Mouse (Mus musculus) hindbrain, embryonic 15.5 days (tissue): Measurements from ENCODE around the gene Evpl. TPM values are rescaled to one million over a fixed set of nuclear protein-coding genes. Genes with fewer than 3 reads are reported as not detected.

Experiments used
- ATAC-seq: fragments of 200-750 bp; cut with Nextera tagmentation; 2 replicates; pipeline ENCODE4 v1.8.0; 2017; ENCODE audit warnings: low read depth, moderate number of reproducible peaks, moderate TSS enrichment; ENCODE audit not compliant: low FRiP score
- H3K27ac ChIP-seq: fragments of 300-500 bp; sonication (generic); replicated peaks from 2 replicates; pipeline ENCODE4 v1.5.1; 2015; ENCODE audit warnings: mild to moderate bottlenecking, inconsistent platforms
- H3K27me3 ChIP-seq: fragments of 300-500 bp; sonication (generic); 2 replicates; pipeline ENCODE4 v1.6.1; 2015; ENCODE audit warnings: control low read depth, inconsistent platforms
- H3K36me3 ChIP-seq: fragments of 300-500 bp; sonication (generic); 2 replicates; pipeline ENCODE4 v1.6.1; 2015; ENCODE audit warnings: control low read depth, inconsistent platforms
- H3K4me1 ChIP-seq: fragments of 300-500 bp; sonication (generic); replicated peaks from 2 replicates; pipeline ENCODE4 v1.6.1; 2015; ENCODE audit warnings: control low read depth, inconsistent platforms
- H3K4me2 ChIP-seq: fragments of 300-500 bp; sonication (generic); 2 replicates; pipeline ENCODE4 v1.6.1; 2015; ENCODE audit warnings: moderate library complexity, mild to moderate bottlenecking, inconsistent platforms
- H3K4me3 ChIP-seq: fragments of 300-500 bp; sonication (generic); 2 replicates; pipeline ENCODE4 v1.5.1; 2015; ENCODE audit warnings: mild to moderate bottlenecking, inconsistent platforms
- H3K9ac ChIP-seq: fragments of 300-500 bp; sonication (generic); 2 replicates; pipeline ENCODE4 v1.6.1; 2015; ENCODE audit warnings: inconsistent platforms
- H3K9me3 ChIP-seq: fragments of 300-500 bp; sonication (generic); 2 replicates; pipeline ENCODE4 v1.6.1; 2016; ENCODE audit warnings: control low read depth, inconsistent platforms
- WGBS: fragments of 180-500 bp; shearing (Covaris S2); methylation state at CpG from one replicate; pipeline ENCODE4 v1.1.7; 2015; 5-methylcytosine and 5-hydroxymethylcytosine counted together
- polyA plus RNA-seq: library from polyadenylated mRNA; unstranded; fragments of >200 nt; fragmentation: Nextera tagmentation; extraction: Ambion mirVana; gene quantifications from 2 replicates; pipeline ENCODE4 v1.2.1, GENCODE M21; 2015

Evpl gene
- polyA plus RNA-seq, 1 experiment from 2014 or later = 1.1 TPM

- H3K4me1 ChIP-seq = peaks cover 32% of the 10 kb centered on the region
- H3K9ac ChIP-seq = no peak overlapping the region
- no peak for ATAC-seq
- WGBS = 11% methylated on average over 53 of the region's 53 CpGs
- peak overlapping the region; percentile 54 for H3K4me2 ChIP-seq
- no peak overlapping the region for H3K27ac ChIP-seq
- peak overlapping the region; percentile 24 for H3K4me3 ChIP-seq
- H3K36me3 ChIP-seq = no peaks in the 10 kb centered on the region
- no peaks in the 10 kb centered on the region for H3K9me3 ChIP-seq
- H3K27me3 ChIP-seq = peaks cover 41% of the 10 kb centered on the region
These were observed 15.7 kb downstream of the Evpl start for GRCm38 (mm10) chr11:116221931-116222739.

DNA sequence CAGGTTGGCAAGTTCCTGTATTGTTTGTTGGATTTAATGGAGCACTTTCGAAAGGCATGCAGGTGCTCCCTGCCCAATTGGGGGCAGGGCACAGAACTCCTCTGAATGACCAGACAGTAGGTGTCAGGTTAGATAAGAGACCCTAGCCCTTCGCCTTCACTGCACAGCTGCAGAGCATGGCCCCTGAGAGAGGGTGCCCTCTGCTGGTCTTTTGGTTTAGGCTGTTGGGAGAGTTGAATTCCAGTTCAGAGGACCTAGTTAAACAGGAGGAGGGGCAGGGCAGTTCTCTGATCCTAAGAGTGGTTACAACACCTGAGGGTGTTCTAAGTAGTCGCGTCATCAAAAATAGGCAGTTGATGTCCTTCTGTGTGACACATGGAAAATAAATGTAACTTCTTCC lies 18.0 kb downstream of the Evpl start:
- no peaks in the 10 kb centered on the region for H3K36me3 ChIP-seq
- H3K9me3 ChIP-seq = no peaks in the 10 kb centered on the region
- WGBS = 19% methylated on average over 4 of the region's 4 CpGs
- H3K4me3 ChIP-seq = no peak overlapping the region
- H3K4me2 ChIP-seq = no peak overlapping the region
- peaks cover 32% of the 10 kb centered on the region for H3K4me1 ChIP-seq
- ATAC-seq = peak; percentile 21; the same call in 1 of the 2 replicates
- H3K27me3 ChIP-seq = peaks cover 34% of the 10 kb centered on the region
- no peak overlapping the region for H3K27ac ChIP-seq
- no peak overlapping the region for H3K9ac ChIP-seq

- Histone ChIP-seq H3K4me2 (no peak overlapping the region), H3K27ac (peak overlapping the region; percentile 71), H3K27me3 (peaks cover 32% of the 10 kb centered on the region), H3K4me1 (peaks cover 32% of the 10 kb centered on the region), H3K9ac (no peak overlapping the region), H3K36me3 (no peaks in the 10 kb centered on the region), H3K4me3 (no peak overlapping the region), H3K9me3 (no peaks in the 10 kb centered on the region)
- 42% methylated on average over 7 of the region's 7 CpGs for WGBS
- ATAC-seq = peak; percentile 83
These were observed 19.0 kb downstream of the Evpl start for GRCm38 (mm10) chr11:116218737-116219400.

- no peaks in the 10 kb centered on the region for H3K9me3 ChIP-seq
- no peak overlapping the region for H3K9ac ChIP-seq
- peaks cover 31% of the 10 kb centered on the region for H3K4me1 ChIP-seq
- peaks cover 26% of the 10 kb centered on the region for H3K27me3 ChIP-seq
- no peaks in the 10 kb centered on the region for H3K36me3 ChIP-seq
- peak overlapping the region; percentile 71 for H3K27ac ChIP-seq
- H3K4me2 ChIP-seq = no peak overlapping the region
- 70% methylated on average over 2 of the region's 2 CpGs for WGBS
- no peak overlapping the region for H3K4me3 ChIP-seq
- ATAC-seq = no peak
These were observed 19.6 kb downstream of the Evpl start for GRCm38 (mm10) chr11:116218263-116218662.

DNA sequence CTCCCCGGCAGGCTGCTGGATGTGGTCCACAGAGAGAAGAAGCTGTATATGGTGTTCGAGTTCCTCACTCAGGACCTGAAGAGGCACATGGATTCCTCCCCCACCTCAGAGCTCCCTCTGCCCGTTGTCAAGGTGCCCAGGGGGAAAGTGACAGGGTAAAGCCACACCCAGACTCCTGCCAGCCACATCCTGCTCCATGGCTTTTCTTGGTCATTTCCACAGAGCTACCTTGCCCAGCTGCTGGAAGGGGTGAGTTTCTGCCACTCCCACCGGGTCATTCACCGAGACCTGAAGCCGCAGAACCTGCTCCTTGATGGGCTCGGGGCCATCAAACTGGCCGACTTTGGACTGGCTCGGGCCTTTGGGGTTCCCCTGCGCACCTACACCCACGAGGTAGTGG lies 21.3 kb downstream of the Evpl start:
- Histone ChIP-seq H3K36me3 (no peaks in the 10 kb centered on the region), H3K4me1 (peaks cover 15% of the 10 kb centered on the region; the same call in 1 of the 2 replicates), H3K27ac (no peak overlapping the region), H3K9ac (no peak overlapping the region), H3K27me3 (peaks cover 10% of the 10 kb centered on the region), H3K4me3 (no peak overlapping the region), H3K4me2 (no peak overlapping the region), H3K9me3 (no peaks in the 10 kb centered on the region)
- ATAC-seq = no peak
- WGBS = 84% methylated on average over 11 of the region's 11 CpGs

DNA sequence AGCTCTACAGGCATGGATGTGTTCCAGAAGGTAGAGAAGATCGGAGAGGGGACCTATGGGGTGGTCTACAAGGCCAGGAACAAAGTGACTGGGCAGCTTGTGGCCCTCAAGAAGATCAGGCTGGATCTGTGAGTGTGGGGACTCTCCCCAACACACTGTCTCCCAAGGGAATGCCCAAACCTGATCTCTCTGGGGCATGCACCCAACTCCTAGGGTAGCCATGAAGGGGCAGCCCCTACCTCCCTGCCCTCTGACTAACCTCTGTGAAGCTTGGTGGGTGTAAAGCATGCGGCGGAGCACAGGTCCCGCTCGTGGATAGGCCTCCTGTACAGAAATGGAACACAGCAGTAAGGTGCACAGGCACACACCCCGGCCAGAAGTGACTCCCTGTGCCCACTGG lies 21.9 kb downstream of the Evpl start:
- no peak for ATAC-seq
- peaks cover 15% of the 10 kb centered on the region; the same call in 1 of the 2 replicates for H3K4me1 ChIP-seq
- H3K4me2 ChIP-seq = no peak overlapping the region
- no peaks in the 10 kb centered on the region for H3K9me3 ChIP-seq
- peaks cover 5% of the 10 kb centered on the region for H3K27me3 ChIP-seq
- H3K36me3 ChIP-seq = no peaks in the 10 kb centered on the region
- no peak overlapping the region for H3K9ac ChIP-seq
- H3K4me3 ChIP-seq = no peak overlapping the region
- 93% methylated on average over 6 of the region's 6 CpGs for WGBS
- H3K27ac ChIP-seq = no peak overlapping the region

DNA sequence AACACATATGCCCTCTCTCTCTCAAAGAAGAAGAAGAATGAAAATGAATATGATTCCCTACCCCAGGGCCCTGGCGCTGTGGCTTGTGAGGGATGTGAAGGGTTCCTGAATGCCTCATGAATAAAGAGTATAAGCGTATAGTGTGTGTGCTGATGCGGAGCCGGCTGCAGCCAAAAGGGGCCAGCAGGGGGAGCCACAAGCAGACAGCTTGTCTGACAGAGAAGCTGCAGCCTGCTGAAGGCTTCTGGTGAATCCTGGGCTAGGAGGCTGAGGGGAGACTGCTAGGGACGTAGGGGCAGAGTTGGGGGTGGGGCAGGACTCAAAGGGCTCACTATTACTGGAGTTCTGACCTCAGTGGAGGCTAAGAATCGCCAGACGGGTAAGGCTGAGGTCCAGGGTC lies 22.7 kb downstream of the Evpl start:
- no peak overlapping the region for H3K9ac ChIP-seq
- no peaks in the 10 kb centered on the region for H3K36me3 ChIP-seq
- peaks cover 15% of the 10 kb centered on the region; the same call in 1 of the 2 replicates for H3K4me1 ChIP-seq
- no peak overlapping the region for H3K27ac ChIP-seq
- H3K4me2 ChIP-seq = no peak overlapping the region
- ATAC-seq = no peak
- 82% methylated on average over 7 of the region's 7 CpGs for WGBS
- H3K27me3 ChIP-seq = no peaks in the 10 kb centered on the region
- H3K4me3 ChIP-seq = no peak overlapping the region
- no peaks in the 10 kb centered on the region for H3K9me3 ChIP-seq

DNA sequence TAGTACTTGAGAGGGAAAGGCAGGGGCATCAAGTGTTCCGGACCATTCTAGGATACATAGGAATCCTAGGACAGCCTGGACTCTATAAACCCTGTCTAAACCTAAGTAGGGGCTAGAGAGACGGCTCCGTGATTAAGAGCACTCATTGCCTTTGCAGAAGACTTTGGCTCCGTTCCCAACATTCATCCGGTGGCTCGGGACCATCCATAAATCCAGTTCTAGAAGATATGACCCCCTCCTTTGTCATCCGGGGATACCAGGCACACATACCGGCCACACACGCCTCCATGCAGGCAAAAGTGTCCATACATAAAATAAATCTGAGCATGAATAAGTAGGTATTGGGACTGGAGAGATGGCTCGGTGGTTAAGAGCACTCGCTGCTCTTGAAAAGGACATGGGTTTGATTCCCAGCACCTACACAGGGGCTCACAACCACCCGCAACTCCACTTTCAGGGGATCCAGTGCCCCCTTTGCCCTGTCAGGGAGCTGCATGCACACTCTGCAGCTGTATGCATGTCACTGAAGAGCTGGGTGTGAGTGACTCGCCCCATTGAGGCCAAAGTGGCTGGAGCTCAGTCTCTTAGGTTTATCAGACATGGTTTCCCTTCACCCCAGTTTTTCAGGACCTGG lies 23.9 kb downstream of the Evpl start:
- H3K27me3 ChIP-seq = no peaks in the 10 kb centered on the region
- H3K4me2 ChIP-seq = no peak overlapping the region
- no peaks in the 10 kb centered on the region for H3K9me3 ChIP-seq
- H3K4me3 ChIP-seq = no peak overlapping the region
- ATAC-seq = no peak
- H3K9ac ChIP-seq = no peak overlapping the region
- 90% methylated on average over 13 of the region's 13 CpGs for WGBS
- H3K36me3 ChIP-seq = no peaks in the 10 kb centered on the region
- no peak overlapping the region for H3K27ac ChIP-seq
- H3K4me1 ChIP-seq = peaks cover 6% of the 10 kb centered on the region; the same call in 1 of the 2 replicates

GRCm38 (mm10) chr11:116212847-116213246 lies 25.0 kb downstream of the Evpl start:
- H3K27ac ChIP-seq = no peak overlapping the region
- H3K9ac ChIP-seq = no peak overlapping the region
- 91% methylated on average over 6 of the region's 6 CpGs for WGBS
- no peaks in the 10 kb centered on the region for H3K9me3 ChIP-seq
- no peaks in the 10 kb centered on the region for H3K27me3 ChIP-seq
- H3K4me3 ChIP-seq = no peak overlapping the region
- H3K36me3 ChIP-seq = no peaks in the 10 kb centered on the region
- no peaks in the 10 kb centered on the region for H3K4me1 ChIP-seq
- ATAC-seq = no peak
- no peak overlapping the region for H3K4me2 ChIP-seq

- Histone ChIP-seq H3K27me3 (no peaks in the 10 kb centered on the region), H3K4me3 (no peak overlapping the region), H3K4me2 (no peak overlapping the region), H3K4me1 (no peaks in the 10 kb centered on the region), H3K9ac (no peak overlapping the region), H3K27ac (no peak overlapping the region), H3K9me3 (no peaks in the 10 kb centered on the region), H3K36me3 (peaks cover 19% of the 10 kb centered on the region)
- no peak for ATAC-seq
- WGBS = 74% methylated on average over 5 of the region's 5 CpGs
These were observed 27.2 kb downstream of the Evpl start for GRCm38 (mm10) chr11:116210696-116211095.

- Histone ChIP-seq H3K4me1 (no peaks in the 10 kb centered on the region), H3K27ac (no peak overlapping the region), H3K36me3 (peaks cover 23% of the 10 kb centered on the region), H3K9ac (no peak overlapping the region), H3K27me3 (no peaks in the 10 kb centered on the region), H3K9me3 (no peaks in the 10 kb centered on the region), H3K4me2 (no peak overlapping the region), H3K4me3 (no peak overlapping the region)
- 83% methylated on average over 8 of the region's 8 CpGs for WGBS
- no peak for ATAC-seq
These were observed 28.6 kb downstream of the Evpl start for GRCm38 (mm10) chr11:116209257-116209656.

DNA sequence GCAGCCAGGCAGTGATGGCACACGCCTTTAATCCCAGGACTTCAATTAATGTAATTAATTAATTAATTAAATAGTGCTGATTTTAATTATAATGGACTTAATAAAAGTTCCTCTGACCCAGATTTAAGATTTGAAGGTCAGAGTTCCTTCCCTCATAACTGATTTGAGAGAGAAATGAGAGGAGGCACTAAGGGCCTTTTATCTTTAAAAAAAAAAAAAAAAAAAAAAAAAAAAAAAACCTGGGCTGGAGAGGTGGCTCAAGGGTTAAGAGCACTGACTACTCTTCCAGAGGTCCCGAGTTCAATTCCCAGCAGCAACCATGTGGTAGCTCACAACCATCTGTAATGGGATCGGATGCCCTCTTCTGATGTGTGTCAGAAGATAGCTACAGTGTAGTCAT lies 29.2 kb downstream of the Evpl start:
- Histone ChIP-seq H3K9me3 (no peaks in the 10 kb centered on the region), H3K27ac (no peak overlapping the region), H3K4me2 (no peak overlapping the region), H3K4me1 (no peaks in the 10 kb centered on the region), H3K9ac (no peak overlapping the region), H3K27me3 (no peaks in the 10 kb centered on the region), H3K36me3 (peaks cover 23% of the 10 kb centered on the region), H3K4me3 (no peak overlapping the region)
- 82% methylated on average over 3 of the region's 3 CpGs for WGBS
- no peak for ATAC-seq
